Mouse (Mus musculus): ENCODE measurements around the gene Col6a2. TPM values are rescaled to one million over a fixed set of nuclear protein-coding genes. Genes with fewer than 3 reads are reported as not detected.

Col6a2 gene
- polyA plus RNA-seq (2016; fragmentation: Nextera tagmentation; extraction: Ambion mirVana), result 31.7 and 40.1 TPM in 2 replicates

- Histone ChIP-seq H3K4me1 (peaks cover 7% of the 10 kb centered on the region; the same call in 1 of the 2 replicates), H3K36me3 (no peaks in the 10 kb centered on the region), H3K27me3 (peaks cover 9% of the 10 kb centered on the region; the same call in 1 of the 2 replicates), H3K9me3 (no peaks in the 10 kb centered on the region), H3K9ac (replicated peaks) (peak within 1 kb of the TSS; percentile 29), H3K4me3 (peak within 1 kb of the TSS; percentile 32), H3K4me2 (replicated peaks) (peak within 1 kb of the TSS; percentile 57), H3K27ac (replicated peaks) (no peak within 1 kb of the TSS)
- peak; percentile 91 for ATAC-seq (ENCODE audit: low FRiP score, low read depth)
- WGBS, result 4% methylated on average over 27 of the region's 31 CpGs
Measured at GRCm38 (mm10) chr10:76622928-76623680, at the start of gene Col6a2. Gene Col6a2, minus strand, starts transcription at chr10:76623630.

GRCm38 (mm10) chr10:76671939-76672338 lies 48.5 kb upstream of the Col6a2 start:
- Histone ChIP-seq H3K9ac (replicated peaks) (no peak overlapping the region), H3K4me2 (replicated peaks) (no peak overlapping the region), H3K36me3 (no peaks in the 10 kb centered on the region), H3K9me3 (no peaks in the 10 kb centered on the region), H3K4me3 (no peak overlapping the region), H3K27ac (replicated peaks) (no peak overlapping the region), H3K4me1 (no peaks in the 10 kb centered on the region), H3K27me3 (no peaks in the 10 kb centered on the region)
- 87% methylated on average over 9 of the region's 9 CpGs for WGBS
- ATAC-seq (ENCODE audit: low FRiP score, low read depth), result no peak

GRCm38 (mm10) chr10:76668947-76669284 lies 45.5 kb upstream of the Col6a2 start:
- Histone ChIP-seq H3K36me3 (no peaks in the 10 kb centered on the region), H3K27ac (replicated peaks) (no peak overlapping the region), H3K4me1 (no peaks in the 10 kb centered on the region), H3K4me2 (replicated peaks) (no peak overlapping the region), H3K27me3 (no peaks in the 10 kb centered on the region), H3K9me3 (peaks cover 4% of the 10 kb centered on the region; the same call in 1 of the 2 replicates), H3K4me3 (no peak overlapping the region), H3K9ac (replicated peaks) (no peak overlapping the region)
- WGBS, result 77% methylated on average over 7 of the region's 7 CpGs
- no peak for ATAC-seq (ENCODE audit: low FRiP score, low read depth)

GRCm38 (mm10) chr10:76668261-76668946 lies 45.0 kb upstream of the Col6a2 start:
- no peak for ATAC-seq (ENCODE audit: low FRiP score, low read depth)
- Histone ChIP-seq H3K27ac (replicated peaks) (no peak overlapping the region), H3K4me3 (no peak overlapping the region), H3K9ac (replicated peaks) (no peak overlapping the region), H3K27me3 (no peaks in the 10 kb centered on the region), H3K36me3 (no peaks in the 10 kb centered on the region), H3K4me1 (no peaks in the 10 kb centered on the region), H3K4me2 (replicated peaks) (no peak overlapping the region), H3K9me3 (peaks cover 4% of the 10 kb centered on the region; the same call in 1 of the 2 replicates)
- WGBS, result 94% methylated on average over 4 of the region's 4 CpGs

GRCm38 (mm10) chr10:76667197-76667805 lies 43.9 kb upstream of the Col6a2 start:
- 89% methylated on average over 1 of the region's 1 CpGs for WGBS
- no peaks in the 10 kb centered on the region for H3K36me3 ChIP-seq
- H3K4me2 ChIP-seq (replicated peaks), result no peak overlapping the region
- H3K27me3 ChIP-seq, result no peaks in the 10 kb centered on the region
- no peaks in the 10 kb centered on the region for H3K4me1 ChIP-seq
- H3K4me3 ChIP-seq, result no peak overlapping the region
- H3K9ac ChIP-seq (replicated peaks), result no peak overlapping the region
- peaks cover 4% of the 10 kb centered on the region; the same call in 1 of the 2 replicates for H3K9me3 ChIP-seq
- H3K27ac ChIP-seq (replicated peaks), result no peak overlapping the region
- no peak for ATAC-seq (ENCODE audit: low FRiP score, low read depth)

- no peak for ATAC-seq (ENCODE audit: low FRiP score, low read depth)
Measured at GRCm38 (mm10) chr10:76665551-76665950, 42.1 kb upstream of the Col6a2 start.

GRCm38 (mm10) chr10:76664156-76665115 lies 41.0 kb upstream of the Col6a2 start:
- H3K27ac ChIP-seq (replicated peaks), result no peak overlapping the region
- ATAC-seq (ENCODE audit: low FRiP score, low read depth), result no peak
- H3K4me2 ChIP-seq (replicated peaks), result no peak overlapping the region
- no peak overlapping the region for H3K4me3 ChIP-seq
- no peak overlapping the region for H3K9ac ChIP-seq (replicated peaks)
- peaks cover 4% of the 10 kb centered on the region; the same call in 1 of the 2 replicates for H3K9me3 ChIP-seq
- H3K27me3 ChIP-seq, result no peaks in the 10 kb centered on the region
- WGBS, result 84% methylated on average over 20 of the region's 20 CpGs
- no peaks in the 10 kb centered on the region for H3K4me1 ChIP-seq
- H3K36me3 ChIP-seq, result no peaks in the 10 kb centered on the region

More at GRCm38 (mm10) chr10:76665551-76665950, 42.1 kb upstream of the Col6a2 start:
- Histone ChIP-seq H3K4me1 (no peaks in the 10 kb centered on the region), H3K36me3 (no peaks in the 10 kb centered on the region), H3K27me3 (no peaks in the 10 kb centered on the region), H3K4me3 (no peak overlapping the region), H3K9me3 (peaks cover 4% of the 10 kb centered on the region; the same call in 1 of the 2 replicates), H3K4me2 (replicated peaks) (no peak overlapping the region), H3K9ac (replicated peaks) (no peak overlapping the region), H3K27ac (replicated peaks) (no peak overlapping the region)
- 90% methylated on average over 11 of the region's 11 CpGs for WGBS

- no peak for ATAC-seq (ENCODE audit: low FRiP score, low read depth)
- Histone ChIP-seq H3K4me2 (replicated peaks) (no peak overlapping the region), H3K27ac (replicated peaks) (no peak overlapping the region), H3K9ac (replicated peaks) (no peak overlapping the region), H3K27me3 (no peaks in the 10 kb centered on the region), H3K4me3 (no peak overlapping the region), H3K36me3 (no peaks in the 10 kb centered on the region), H3K9me3 (no peaks in the 10 kb centered on the region; the same call in 1 of the 2 replicates), H3K4me1 (no peaks in the 10 kb centered on the region)
- WGBS, result 79% methylated on average over 11 of the region's 11 CpGs
Measured at GRCm38 (mm10) chr10:76653345-76654336, 30.2 kb upstream of the Col6a2 start.

GRCm38 (mm10) chr10:76650662-76651342 lies 27.4 kb upstream of the Col6a2 start:
- Histone ChIP-seq H3K36me3 (no peaks in the 10 kb centered on the region), H3K4me1 (no peaks in the 10 kb centered on the region), H3K4me3 (no peak overlapping the region), H3K9ac (replicated peaks) (no peak overlapping the region), H3K27me3 (no peaks in the 10 kb centered on the region), H3K4me2 (replicated peaks) (no peak overlapping the region), H3K9me3 (no peaks in the 10 kb centered on the region), H3K27ac (replicated peaks) (no peak overlapping the region)
- 78% methylated on average over 12 of the region's 12 CpGs for WGBS
- no peak for ATAC-seq (ENCODE audit: low FRiP score, low read depth)

- H3K4me1 ChIP-seq, result no peaks in the 10 kb centered on the region
- H3K9ac ChIP-seq (replicated peaks), result no peak overlapping the region
- 94% methylated on average over 10 of the region's 10 CpGs for WGBS
- no peak overlapping the region for H3K4me3 ChIP-seq
- H3K4me2 ChIP-seq (replicated peaks), result no peak overlapping the region
- H3K36me3 ChIP-seq, result no peaks in the 10 kb centered on the region
- no peak for ATAC-seq (ENCODE audit: low FRiP score, low read depth)
- no peaks in the 10 kb centered on the region for H3K27me3 ChIP-seq
- no peak overlapping the region for H3K27ac ChIP-seq (replicated peaks)
- H3K9me3 ChIP-seq, result no peaks in the 10 kb centered on the region
Measured at GRCm38 (mm10) chr10:76648738-76649137, 25.3 kb upstream of the Col6a2 start.
